Mouse (Mus musculus) lung, embryonic 14.5 days (tissue): Measurements from ENCODE around the gene Nfkbie. TPM values are rescaled to one million over a fixed set of nuclear protein-coding genes. Genes with fewer than 3 reads are reported as not detected.

Source experiments
- ATAC-seq: fragments of 200-750 bp; cut with Nextera tagmentation; 2 replicates; pipeline ENCODE4 v1.8.0; 2017; ENCODE audit warnings: mild to moderate bottlenecking, moderate TSS enrichment, moderate library complexity; ENCODE audit not compliant: insufficient read depth
- DNase-seq: peaks from one replicate; pipeline ENCODE4 v3.0.0-alpha.2; 2015
- H3K27ac ChIP-seq: fragments of 300-500 bp; sonication (generic); 2 replicates; pipeline ENCODE4 v1.5.1; 2014; ENCODE audit warnings: low read depth, mild to moderate bottlenecking, moderate library complexity
- H3K27me3 ChIP-seq: fragments of 300-500 bp; sonication (generic); 2 replicates; pipeline ENCODE4 v1.6.1; 2014; ENCODE audit warnings: low read length, control low read depth; ENCODE audit not compliant: insufficient read depth
- H3K36me3 ChIP-seq: fragments of 300-500 bp; sonication (generic); 2 replicates; pipeline ENCODE4 v1.6.1; 2014; ENCODE audit warnings: control low read depth; ENCODE audit not compliant: insufficient read depth
- H3K4me1 ChIP-seq: fragments of 300-500 bp; sonication (generic); 2 replicates; pipeline ENCODE4 v1.6.1; 2014; ENCODE audit warnings: antibody characterized with exemption, control low read depth; ENCODE audit not compliant: insufficient read depth
- H3K4me2 ChIP-seq: fragments of 300-500 bp; sonication (generic); 2 replicates; pipeline ENCODE4 v1.6.1; 2014; ENCODE audit warnings: mild to moderate bottlenecking
- H3K4me3 ChIP-seq: fragments of 300-500 bp; sonication (generic); 2 replicates; pipeline ENCODE4 v1.5.1; 2014; ENCODE audit warnings: low read depth, low read length
- H3K9ac ChIP-seq: fragments of 300-500 bp; sonication (generic); 2 replicates; pipeline ENCODE4 v1.6.1; 2014
- H3K9me3 ChIP-seq: fragments of 300-500 bp; sonication (generic); 2 replicates; pipeline ENCODE4 v1.6.1; 2016; ENCODE audit warnings: low read depth, low read length, control low read depth
- CTCF ChIP-seq: IDR thresholded peaks from 2 replicates; pipeline ENCODE4 v1.5.1; 2016; ENCODE audit warnings: antibody characterized with exemption, low read depth
- WGBS: fragments of 180-500 bp; shearing (Covaris S2); extraction: QIAGEN DNeasy Blood & Tissue Kit; methylation state at CpG from one replicate; pipeline ENCODE4 v1.1.7; 2014; 5-methylcytosine and 5-hydroxymethylcytosine counted together
- polyA plus RNA-seq: library from polyadenylated mRNA; unstranded; fragments of >200 nt; fragmentation: Nextera tagmentation; extraction: Ambion mirVana; gene quantifications from 2 replicates; pipeline ENCODE4 v1.2.1, GENCODE M21; 2014

The Nfkbie gene
- polyA plus RNA-seq, 1 experiment from 2014 or later = 3.1 TPM

DNA sequence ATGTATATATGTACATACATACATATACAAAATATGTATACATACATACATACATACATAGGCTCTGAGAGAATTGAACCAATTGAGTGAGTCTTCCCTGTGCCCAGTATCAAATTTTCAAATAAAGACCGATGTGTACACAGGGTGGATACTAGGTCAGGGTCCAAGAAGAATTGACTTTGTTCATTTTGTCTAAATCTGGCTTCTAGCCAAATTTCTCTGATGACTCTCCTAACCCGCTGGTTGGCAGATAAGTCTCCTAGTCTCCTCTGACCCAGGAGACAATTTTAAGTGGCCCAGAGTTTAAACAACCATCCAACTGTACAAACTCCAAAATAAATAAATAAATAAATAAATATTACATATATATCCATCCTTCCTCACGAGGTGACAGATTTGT lies 43.4 kb downstream of the Nfkbie start:
- WGBS = 30% methylated on average over 3 of the region's 3 CpGs
- DNase-seq (peak; percentile 39), ATAC-seq (no peak)
- H3K27me3 ChIP-seq = peaks cover 19% of the 10 kb centered on the region; the same call in 1 of the 2 replicates
- no peak overlapping the region for H3K27ac ChIP-seq
- no peak overlapping the region; the same call in 1 of the 2 replicates for H3K4me3 ChIP-seq
- no peaks in the 10 kb centered on the region for H3K36me3 ChIP-seq
- H3K4me1 ChIP-seq = peaks cover 28% of the 10 kb centered on the region
- H3K9ac ChIP-seq = peak overlapping the region; percentile 24; the same call in 1 of the 2 replicates
- no peaks in the 10 kb centered on the region for H3K9me3 ChIP-seq
- peak overlapping the region; percentile 68 for H3K4me2 ChIP-seq
- TF ChIP-seq CTCF = no peak

DNA sequence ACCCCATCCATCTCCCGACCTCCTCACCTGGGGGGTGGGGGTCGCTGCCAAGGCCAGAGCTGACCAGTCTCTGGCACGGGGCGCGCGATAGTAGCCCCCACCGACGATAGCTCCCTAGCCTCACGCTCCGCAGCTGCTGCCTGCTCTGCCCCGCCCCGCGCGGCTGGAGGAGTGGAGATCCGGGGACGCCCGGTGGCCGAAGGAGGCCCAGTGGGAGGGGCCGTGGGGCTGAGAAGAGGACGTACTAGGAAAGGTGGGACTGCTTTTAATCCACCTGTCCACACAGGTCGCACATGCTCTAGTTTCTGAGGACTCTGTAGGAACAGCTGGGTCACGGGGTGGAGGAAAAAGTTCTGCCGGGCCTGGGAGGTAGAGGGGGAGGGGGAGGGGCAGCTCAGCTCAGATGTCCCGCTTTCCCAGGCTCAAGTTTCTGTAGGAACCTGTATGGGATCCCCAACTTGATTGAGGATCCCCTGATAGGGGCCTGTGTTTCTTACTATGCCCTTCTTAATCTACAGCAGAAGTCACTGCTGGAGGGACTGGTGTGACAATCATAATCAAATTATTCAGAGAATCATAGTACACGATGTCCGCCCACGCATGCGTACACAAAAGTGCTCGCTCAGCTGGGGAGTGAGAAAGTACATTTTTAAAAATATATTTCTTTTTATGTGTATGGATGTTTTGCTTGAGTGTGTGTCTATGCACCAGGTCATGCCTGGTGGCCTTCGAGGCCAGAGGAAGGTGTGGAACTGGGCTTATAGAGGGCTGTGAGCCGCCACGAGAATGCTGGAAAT lies 44.1 kb downstream of the Nfkbie start, which contains the start of gene Slc29a1:
Gene Slc29a1, minus strand, starts transcription at position 161 of the 797 bp plus-strand sequence.
- Histone ChIP-seq H3K9me3 (no peaks in the 10 kb centered on the region), H3K4me2 (peak within 1 kb of the TSS; percentile 68), H3K27me3 (peaks cover 19% of the 10 kb centered on the region; the same call in 1 of the 2 replicates), H3K27ac (no peak within 1 kb of the TSS), H3K4me3 (peak within 1 kb of the TSS; percentile 28), H3K4me1 (peaks cover 22% of the 10 kb centered on the region), H3K9ac (peak within 1 kb of the TSS; percentile 24), H3K36me3 (no peaks in the 10 kb centered on the region)
- no peak for TF ChIP-seq CTCF
- whole genome bisulfite sequencing = 20% methylated on average over 32 of the region's 32 CpGs
- DNase-seq = peak; percentile 67
- ATAC-seq = peak; percentile 35; the same call in 1 of the 2 replicates

DNA sequence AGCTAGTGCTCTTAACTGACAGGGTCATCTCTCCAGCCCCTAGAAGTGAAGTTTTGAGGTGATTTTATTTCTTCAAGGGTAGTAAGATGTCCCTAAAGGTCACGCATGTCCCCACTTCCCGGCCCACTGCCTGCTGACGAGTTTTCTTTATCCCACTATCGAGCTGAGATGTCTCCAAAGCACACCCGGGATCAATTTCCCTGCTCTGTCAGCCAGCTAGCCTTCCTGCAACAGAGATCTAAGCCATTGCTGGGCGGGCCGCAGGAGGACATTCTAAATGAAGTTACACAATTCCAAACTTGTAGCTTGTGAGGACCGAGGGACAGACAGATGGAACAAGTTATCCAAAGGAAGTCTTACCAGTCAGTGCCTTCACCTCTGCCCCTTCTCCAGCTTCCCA lies 44.8 kb downstream of the Nfkbie start:
- Histone ChIP-seq H3K4me3 (no peak overlapping the region), H3K4me2 (no peak overlapping the region), H3K36me3 (no peaks in the 10 kb centered on the region), H3K9ac (no peak overlapping the region), H3K27ac (no peak overlapping the region), H3K9me3 (no peaks in the 10 kb centered on the region), H3K4me1 (peaks cover 17% of the 10 kb centered on the region), H3K27me3 (peaks cover 19% of the 10 kb centered on the region; the same call in 1 of the 2 replicates)
- no peak for ATAC-seq
- TF ChIP-seq CTCF = no peak
- DNase-seq = no peak
- 65% methylated on average over 8 of the region's 8 CpGs for WGBS

- Histone ChIP-seq H3K4me1 (peaks cover 13% of the 10 kb centered on the region), H3K9me3 (no peaks in the 10 kb centered on the region), H3K4me2 (peak overlapping the region; percentile 25; the same call in 1 of the 2 replicates), H3K27ac (no peak overlapping the region), H3K9ac (peak overlapping the region; percentile 28), H3K36me3 (no peaks in the 10 kb centered on the region), H3K27me3 (peaks cover 19% of the 10 kb centered on the region; the same call in 1 of the 2 replicates), H3K4me3 (no peak overlapping the region)
- 16% methylated on average over 22 of the region's 22 CpGs for WGBS
- ATAC-seq (no peak), DNase-seq (no peak)
- no peak for TF ChIP-seq CTCF
Observed at GRCm38 (mm10) chr17:45601325-45601724, 45.8 kb downstream of the Nfkbie start.

- Histone ChIP-seq H3K36me3 (no peaks in the 10 kb centered on the region), H3K4me1 (peaks cover 12% of the 10 kb centered on the region), H3K27me3 (peaks cover 19% of the 10 kb centered on the region; the same call in 1 of the 2 replicates), H3K4me2 (peak within 1 kb of the TSS; percentile 25; the same call in 1 of the 2 replicates), H3K4me3 (no peak within 1 kb of the TSS), H3K9me3 (no peaks in the 10 kb centered on the region), H3K27ac (no peak within 1 kb of the TSS), H3K9ac (peak within 1 kb of the TSS; percentile 28)
- ATAC-seq (no peak), DNase-seq (no peak)
- WGBS = 41% methylated on average over 6 of the region's 6 CpGs
- TF ChIP-seq CTCF = no peak
Observed at GRCm38 (mm10) chr17:45601877-45602304, 46.4 kb downstream of the Nfkbie start, which contains the start of gene Mymx. Mymx (minus strand) TSS chr17:45602102.

GRCm38 (mm10) chr17:45602984-45603383 lies 47.5 kb downstream of the Nfkbie start:
- ATAC-seq (no peak), DNase-seq (no peak)
- Histone ChIP-seq H3K36me3 (no peaks in the 10 kb centered on the region), H3K9me3 (no peaks in the 10 kb centered on the region), H3K4me1 (peaks cover 12% of the 10 kb centered on the region), H3K27ac (no peak overlapping the region), H3K4me3 (no peak overlapping the region), H3K27me3 (peaks cover 19% of the 10 kb centered on the region; the same call in 1 of the 2 replicates), H3K4me2 (no peak overlapping the region), H3K9ac (no peak overlapping the region)
- 85% methylated on average over 3 of the region's 3 CpGs for WGBS
- TF ChIP-seq CTCF = no peak
